Mouse (Mus musculus) neural tube, postnatal 0 days (tissue): ENCODE measurements around the gene Car2. TPM values are rescaled to one million over a fixed set of nuclear protein-coding genes. Genes with fewer than 3 reads are reported as not detected.

Experiments
- polyA plus RNA-seq: library from polyadenylated mRNA; unstranded; fragments of >200 nt; fragmentation: Nextera tagmentation; extraction: Ambion mirVana; gene quantifications from 2 replicates; pipeline ENCODE4 v1.2.1, GENCODE M21; 2015

The Car2 gene
- polyA plus RNA-seq, result 63.7 and 66.9 TPM in 2 replicates

DNA sequence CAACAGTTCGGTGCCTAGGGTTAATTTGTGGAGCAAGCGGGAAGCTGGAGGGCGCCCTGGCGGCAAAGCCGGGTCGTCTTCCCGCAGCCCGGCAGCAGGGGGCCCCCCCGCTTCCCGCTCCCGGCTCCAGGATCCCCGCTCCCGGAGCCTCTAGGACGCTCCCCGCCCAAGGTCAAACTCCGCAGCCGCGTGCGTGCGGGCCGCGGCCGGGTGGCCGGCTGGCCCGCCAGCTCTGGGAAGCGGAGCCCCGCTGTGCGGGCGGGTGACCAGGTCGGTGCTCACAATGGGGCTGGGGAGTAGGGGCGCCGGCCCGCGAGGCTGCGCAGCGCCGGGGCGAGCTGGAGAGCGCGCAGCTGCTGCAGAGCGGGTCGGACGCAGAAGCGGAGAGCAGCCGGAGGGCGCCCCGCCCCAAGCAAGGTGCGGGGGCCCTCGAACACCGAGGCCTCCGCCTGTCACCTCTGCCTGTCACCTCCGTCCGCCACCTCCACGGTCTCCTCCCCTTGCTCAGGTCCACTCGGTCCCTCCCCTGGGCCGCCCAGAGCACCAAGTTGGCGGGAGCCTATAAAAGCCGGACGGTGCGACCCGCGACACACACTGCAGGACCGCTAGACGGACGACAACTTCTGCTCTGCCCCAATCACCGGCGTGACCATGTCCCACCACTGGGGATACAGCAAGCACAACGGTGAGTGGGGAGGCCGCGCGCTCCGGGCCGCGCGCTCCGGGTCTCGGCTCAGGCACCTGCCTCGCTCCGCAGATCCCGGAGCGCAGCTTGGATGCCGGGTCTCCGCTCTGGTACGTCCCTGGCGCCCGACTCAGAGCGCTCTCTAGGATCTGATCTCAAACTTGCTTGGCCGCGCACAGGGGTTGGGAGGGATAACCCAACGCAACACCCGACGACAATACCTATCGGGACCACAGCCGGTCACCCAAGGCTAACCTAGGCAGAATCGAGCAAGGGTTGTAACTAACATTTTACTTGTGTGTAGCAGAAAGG, at the start of gene Car2:
Gene Car2 (plus strand): TSS at position 172 of the 997 bp plus-strand sequence.

DNA sequence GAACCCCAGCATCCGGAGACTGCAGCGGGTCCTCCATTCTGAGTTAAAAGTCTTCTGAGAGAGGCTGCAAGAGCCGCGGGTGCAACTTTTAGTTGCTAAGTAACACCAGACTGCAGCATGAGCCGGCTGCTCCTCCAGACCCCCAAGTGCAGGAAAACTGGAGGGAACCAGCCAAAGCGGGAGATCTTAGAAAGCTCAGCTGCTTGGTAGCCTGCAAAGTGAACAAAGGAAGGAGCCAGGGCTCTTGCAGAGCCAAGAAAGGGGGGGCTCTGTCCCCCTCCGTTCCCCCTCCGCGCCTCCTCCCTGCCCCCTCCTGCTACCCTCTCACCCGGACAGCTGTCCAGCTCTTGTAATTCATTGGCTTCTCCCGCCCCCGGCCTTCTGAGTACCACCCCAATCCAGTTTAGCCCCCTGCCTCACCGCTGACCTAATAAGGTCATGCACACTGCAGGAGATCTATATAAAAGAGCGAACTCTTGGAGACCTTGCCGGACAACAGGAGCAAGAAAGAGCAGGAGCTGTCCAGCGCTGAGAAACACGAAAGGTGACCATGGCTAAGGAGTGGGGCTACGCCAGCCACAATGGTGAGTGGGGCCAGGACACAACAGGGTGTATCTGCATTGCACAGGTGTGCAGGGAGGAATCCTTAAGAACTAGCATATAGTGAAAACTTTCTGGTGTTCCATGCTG, 22.9 kb upstream of the Car2 start, which contains the start of gene Car3:
Gene Car3 (plus strand): TSS at position 491 of the 690 bp plus-strand sequence.

Other genes with a start within 250 kb of the Car2 start
- 2.7 and 3.9 TPM in 2 replicates for gene Car13, start 244.5 kb upstream of the Car2 start, polyA plus RNA-seq
- 0.26 TPM in 1 of 2 replicates, not detected in the other for gene Car1, start 77.9 kb upstream of the Car2 start, polyA plus RNA-seq
- 6.0 and 7.3 TPM in 2 replicates for gene Car3, start 22.8 kb upstream of the Car2 start, polyA plus RNA-seq